Mouse (Mus musculus): ENCODE measurements around the gene Slc25a44. TPM values are rescaled to one million over a fixed set of nuclear protein-coding genes. Genes with fewer than 3 reads are reported as not detected.
"Not testable (repeated sequence)": the region's sequence is repeated elsewhere in the genome, so short reads cannot be mapped to it uniquely, and the experiment has no call there.

The Slc25a44 gene
- polyA plus RNA-seq, 1 experiment from 2014 or later: 14.8 TPM

- peak; percentile 72; the same call in 1 of the 2 replicates for ATAC-seq (replicated peaks; ENCODE audit: insufficient number of reproducible peaks, low FRiP score, low TSS enrichment)
- H3K36me3 ChIP-seq (ENCODE audit: control insufficient read depth, insufficient read depth, low read length); H3K4me1 ChIP-seq (ENCODE audit: control insufficient read depth, insufficient read depth, low read length); H3K27ac ChIP-seq (ENCODE audit: low read depth, low read length); H3K9me3 ChIP-seq (replicated peaks; ENCODE audit: control insufficient read depth, low read length); H3K27me3 ChIP-seq (ENCODE audit: control insufficient read depth, insufficient read depth, low read length): not testable (repeated sequence)
- 16% methylated on average over 18 of the region's 19 CpGs for WGBS (ENCODE audit: insufficient replicate concordance)
- Histone ChIP-seq H3K4me2 (peak overlapping the region; percentile 51), H3K9ac (ENCODE audit: low read depth, low read length) (peak overlapping the region; percentile 52; the same call in 1 of the 2 replicates), H3K4me3 (ENCODE audit: low read depth, low read length) (0 out of 2 replicates have a peak overlapping the region, but pooled peaks have one; percentile 8)
These were observed 49.0 kb downstream of the Slc25a44 start for GRCm38 (mm10) chr3:88375750-88376626.

- H3K27me3 ChIP-seq (ENCODE audit: control insufficient read depth, insufficient read depth, low read length); H3K9me3 ChIP-seq (replicated peaks; ENCODE audit: control insufficient read depth, low read length); H3K4me3 ChIP-seq (ENCODE audit: low read depth, low read length); H3K27ac ChIP-seq (ENCODE audit: low read depth, low read length); H3K4me1 ChIP-seq (ENCODE audit: control insufficient read depth, insufficient read depth, low read length); H3K4me2 ChIP-seq; H3K36me3 ChIP-seq (ENCODE audit: control insufficient read depth, insufficient read depth, low read length); ATAC-seq (replicated peaks; ENCODE audit: insufficient number of reproducible peaks, low FRiP score, low TSS enrichment); H3K9ac ChIP-seq (ENCODE audit: low read depth, low read length): not testable (repeated sequence)
- 88% methylated on average over 9 of the region's 9 CpGs for WGBS (ENCODE audit: insufficient replicate concordance)
These were observed 52.3 kb downstream of the Slc25a44 start, which contains the start of gene Bglap3 for GRCm38 (mm10) chr3:88372643-88373042. Gene Bglap3 (minus strand): TSS chr3:88372743.

- 83% methylated on average over 7 of the region's 7 CpGs for WGBS (ENCODE audit: insufficient replicate concordance)
- not testable (repeated sequence) for ATAC-seq (replicated peaks; ENCODE audit: insufficient number of reproducible peaks, low FRiP score, low TSS enrichment); H3K27ac ChIP-seq (ENCODE audit: low read depth, low read length); H3K9ac ChIP-seq (ENCODE audit: low read depth, low read length); H3K9me3 ChIP-seq (replicated peaks; ENCODE audit: control insufficient read depth, low read length); H3K4me2 ChIP-seq; H3K4me3 ChIP-seq (ENCODE audit: low read depth, low read length); H3K36me3 ChIP-seq (ENCODE audit: control insufficient read depth, insufficient read depth, low read length)
- peaks cover 12% of the 10 kb centered on the region for H3K4me1 ChIP-seq (ENCODE audit: control insufficient read depth, insufficient read depth, low read length)
- H3K27me3 ChIP-seq (ENCODE audit: control insufficient read depth, insufficient read depth, low read length): peaks cover 19% of the 10 kb centered on the region
These were observed 56.4 kb downstream of the Slc25a44 start for GRCm38 (mm10) chr3:88368511-88368910.

- not testable (repeated sequence) for ATAC-seq (replicated peaks; ENCODE audit: insufficient number of reproducible peaks, low FRiP score, low TSS enrichment); H3K9me3 ChIP-seq (replicated peaks; ENCODE audit: control insufficient read depth, low read length); H3K4me3 ChIP-seq (ENCODE audit: low read depth, low read length); H3K9ac ChIP-seq (ENCODE audit: low read depth, low read length); H3K36me3 ChIP-seq (ENCODE audit: control insufficient read depth, insufficient read depth, low read length); H3K4me2 ChIP-seq; H3K27ac ChIP-seq (ENCODE audit: low read depth, low read length)
- Histone ChIP-seq H3K27me3 (ENCODE audit: control insufficient read depth, insufficient read depth, low read length) (peaks cover 19% of the 10 kb centered on the region), H3K4me1 (ENCODE audit: control insufficient read depth, insufficient read depth, low read length) (peaks cover 13% of the 10 kb centered on the region)
- 41% methylated on average over 3 of the region's 7 CpGs for WGBS (ENCODE audit: insufficient replicate concordance)
These were observed 57.4 kb downstream of the Slc25a44 start for GRCm38 (mm10) chr3:88367517-88367916.

GRCm38 (mm10) chr3:88366830-88367428 is 58.0 kb downstream of the Slc25a44 start:
- ATAC-seq (replicated peaks; ENCODE audit: insufficient number of reproducible peaks, low FRiP score, low TSS enrichment): peak; percentile 41; the same call in 1 of the 2 replicates
- Histone ChIP-seq H3K4me1 (ENCODE audit: control insufficient read depth, insufficient read depth, low read length) (peaks cover 13% of the 10 kb centered on the region), H3K4me2 (peak overlapping the region; percentile 51), H3K27me3 (ENCODE audit: control insufficient read depth, insufficient read depth, low read length) (peaks cover 19% of the 10 kb centered on the region), H3K4me3 (ENCODE audit: low read depth, low read length) (0 out of 2 replicates have a peak overlapping the region, but pooled peaks have one; percentile 10)
- not testable (repeated sequence) for H3K36me3 ChIP-seq (ENCODE audit: control insufficient read depth, insufficient read depth, low read length); H3K9me3 ChIP-seq (replicated peaks; ENCODE audit: control insufficient read depth, low read length); H3K27ac ChIP-seq (ENCODE audit: low read depth, low read length); H3K9ac ChIP-seq (ENCODE audit: low read depth, low read length)
- 6% methylated on average over 16 of the region's 22 CpGs for WGBS (ENCODE audit: insufficient replicate concordance)

- Histone ChIP-seq H3K27me3 (ENCODE audit: control insufficient read depth, insufficient read depth, low read length) (peaks cover 19% of the 10 kb centered on the region), H3K9ac (ENCODE audit: low read depth, low read length) (no peak overlapping the region), H3K36me3 (ENCODE audit: control insufficient read depth, insufficient read depth, low read length) (peaks cover 11% of the 10 kb centered on the region), H3K9me3 (replicated peaks; ENCODE audit: control insufficient read depth, low read length) (no peaks in the 10 kb centered on the region), H3K4me3 (ENCODE audit: low read depth, low read length) (no peak overlapping the region), H3K27ac (ENCODE audit: low read depth, low read length) (no peak overlapping the region), H3K4me1 (ENCODE audit: control insufficient read depth, insufficient read depth, low read length) (peaks cover 13% of the 10 kb centered on the region), H3K4me2 (no peak overlapping the region)
- no peak for ATAC-seq (replicated peaks; ENCODE audit: insufficient number of reproducible peaks, low FRiP score, low TSS enrichment)
- 34% methylated on average over 34 of the region's 34 CpGs for WGBS (ENCODE audit: insufficient replicate concordance)
These were observed 59.1 kb downstream of the Slc25a44 start for GRCm38 (mm10) chr3:88365705-88366361.

- Histone ChIP-seq H3K36me3 (ENCODE audit: control insufficient read depth, insufficient read depth, low read length) (peaks cover 24% of the 10 kb centered on the region), H3K4me3 (ENCODE audit: low read depth, low read length) (peak within 1 kb of the TSS; percentile 27), H3K9me3 (replicated peaks; ENCODE audit: control insufficient read depth, low read length) (no peaks in the 10 kb centered on the region), H3K27me3 (ENCODE audit: control insufficient read depth, insufficient read depth, low read length) (peaks cover 19% of the 10 kb centered on the region), H3K27ac (ENCODE audit: low read depth, low read length) (peak within 1 kb of the TSS; percentile 73), H3K4me1 (ENCODE audit: control insufficient read depth, insufficient read depth, low read length) (peaks cover 21% of the 10 kb centered on the region), H3K4me2 (peak within 1 kb of the TSS; percentile 60), H3K9ac (ENCODE audit: low read depth, low read length) (0 out of 2 replicates have a peak within 1 kb of the TSS, but pooled peaks have one; percentile 28)
- under 1% methylated on average over 16 of the region's 16 CpGs for WGBS (ENCODE audit: insufficient replicate concordance)
- ATAC-seq (replicated peaks; ENCODE audit: insufficient number of reproducible peaks, low FRiP score, low TSS enrichment): peak; percentile 28
These were observed 60.6 kb downstream of the Slc25a44 start, which contains the start of gene Paqr6 for GRCm38 (mm10) chr3:88364337-88364736. Gene Paqr6 (plus strand): TSS chr3:88364584.

GRCm38 (mm10) chr3:88363700-88364099 is 61.2 kb downstream of the Slc25a44 start:
- H3K27me3 ChIP-seq (ENCODE audit: control insufficient read depth, insufficient read depth, low read length): peaks cover 19% of the 10 kb centered on the region
- peaks cover 22% of the 10 kb centered on the region for H3K4me1 ChIP-seq (ENCODE audit: control insufficient read depth, insufficient read depth, low read length)
- no peaks in the 10 kb centered on the region for H3K9me3 ChIP-seq (replicated peaks; ENCODE audit: control insufficient read depth, low read length)
- H3K36me3 ChIP-seq (ENCODE audit: control insufficient read depth, insufficient read depth, low read length): peaks cover 29% of the 10 kb centered on the region
- peak overlapping the region; percentile 73 for H3K27ac ChIP-seq (ENCODE audit: low read depth, low read length)
- WGBS (ENCODE audit: insufficient replicate concordance): 38% methylated on average over 4 of the region's 4 CpGs
- no peak overlapping the region for H3K9ac ChIP-seq (ENCODE audit: low read depth, low read length)
- ATAC-seq (replicated peaks; ENCODE audit: insufficient number of reproducible peaks, low FRiP score, low TSS enrichment): peak; percentile 60; the same call in 1 of the 2 replicates
- H3K4me3 ChIP-seq (ENCODE audit: low read depth, low read length): no peak overlapping the region
- H3K4me2 ChIP-seq: peak overlapping the region; percentile 60

Measured in heart, embryonic 11.5 days (tissue).